Mouse (Mus musculus) left cerebral cortex, adult 8-10 months (tissue): ENCODE results near the gene Tgfb1. TPM values are rescaled to one million over a fixed set of nuclear protein-coding genes. Genes with fewer than 3 reads are reported as not detected.
A peak's percentile ranks its signal among the peaks of the same experiment; 100 is the strongest.

Experiments used
- DNase-seq, 2 experiments: peaks; one replicate each; pipeline ENCODE4 v3.0.0; 2022; ENCODE audit warnings: low spot score in 2 of 2
- total RNA-seq, 4 experiments: library from RNA; stranded (reverse); gene quantifications; 2 replicates each; pipeline ENCODE4 v1.2.4; 2022

The Tgfb1 gene
- total RNA-seq = 10 to 100 TPM in 2 of 4 experiments, 1 to 10 TPM in 2; 6.1 to 19.9 (median 11.1) TPM

DNA sequence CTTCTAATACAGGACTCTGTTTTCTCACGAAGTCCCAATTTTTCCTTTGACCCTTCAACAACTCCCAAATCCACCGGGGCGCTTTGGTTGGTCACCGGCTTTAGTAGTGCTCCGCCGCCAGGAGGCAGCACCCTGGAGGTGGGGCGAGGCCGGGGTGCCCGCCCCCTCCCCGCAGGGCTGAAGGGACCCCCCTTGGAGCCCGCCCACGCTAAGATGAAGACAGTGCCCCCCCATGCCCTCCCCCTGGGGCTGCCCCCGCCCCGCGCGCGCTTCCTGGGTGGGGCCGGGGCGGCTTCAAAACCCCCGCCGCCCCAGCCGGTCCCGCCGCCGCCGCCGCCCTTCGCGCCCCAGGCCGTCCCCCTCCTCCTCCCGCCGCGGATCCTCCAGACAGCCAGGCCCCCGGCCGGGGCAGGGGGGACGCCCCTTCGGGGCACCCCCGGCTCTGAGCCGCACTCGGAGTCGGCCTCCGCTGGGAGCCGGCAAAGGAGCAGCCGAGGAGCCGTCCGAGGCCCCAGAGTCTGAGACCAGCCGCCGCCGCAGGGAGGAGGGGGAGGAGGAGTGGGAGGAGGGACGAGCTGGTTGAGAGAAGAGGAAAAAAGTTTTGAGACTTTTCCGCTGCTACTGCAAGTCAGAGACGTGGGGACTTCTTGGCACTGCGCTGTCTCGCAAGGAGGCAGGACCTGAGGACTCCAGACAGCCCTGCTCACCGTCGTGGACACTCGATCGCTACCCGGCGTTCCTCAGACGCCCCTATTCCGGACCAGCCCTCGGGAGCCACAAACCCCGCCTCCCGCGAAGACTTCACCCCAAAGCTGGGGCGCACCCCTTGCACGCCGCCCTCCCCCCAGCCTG lies at the start of gene Tgfb1:
TSS of gene Tgfb1 (plus strand) at position 323 of the 852 bp plus-strand sequence.
- DNase-seq = no peak

DNA sequence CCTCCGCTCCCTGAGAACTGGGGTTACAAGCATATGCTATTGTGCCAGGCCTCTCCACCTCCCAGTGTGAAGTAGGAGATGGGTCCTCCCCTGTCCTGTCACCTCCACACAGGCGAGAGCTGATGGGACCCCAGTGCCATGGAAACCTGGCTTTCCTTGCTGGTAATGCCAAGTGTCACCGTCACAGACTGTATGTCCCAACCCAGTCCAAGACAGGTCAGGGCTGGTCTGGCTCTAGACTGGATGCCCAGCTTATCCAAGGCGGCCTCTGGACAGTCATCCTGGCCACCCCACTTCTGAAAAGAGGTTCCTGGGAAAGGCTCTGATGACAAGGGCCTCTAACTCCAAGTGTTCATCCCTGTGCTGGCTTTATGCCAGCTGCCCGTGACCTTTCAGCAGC lies 49.7 kb upstream of the Tgfb1 start:
- DNase-seq = no peak

DNA sequence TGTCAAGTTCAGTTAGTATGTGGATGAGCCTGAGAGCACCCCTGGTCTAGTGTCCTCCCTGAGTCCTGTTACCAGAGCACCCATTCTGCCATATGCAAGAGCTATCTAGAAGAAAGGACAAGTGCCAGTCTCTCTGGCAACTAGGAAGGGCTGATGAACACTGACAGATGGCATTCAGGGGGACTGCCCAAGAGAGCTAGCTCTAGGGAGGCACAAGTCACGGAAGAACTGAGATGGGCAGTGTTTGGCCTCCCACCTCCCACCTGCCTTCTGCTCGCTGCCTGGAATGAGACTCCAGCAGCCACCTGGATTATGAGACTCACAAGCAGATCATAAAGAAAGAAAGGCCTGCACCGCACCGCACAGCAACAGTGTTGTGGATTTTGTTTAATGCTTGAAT lies 47.0 kb upstream of the Tgfb1 start:
- DNase-seq = peak in 1 of 2 experiments; percentile 78

DNA sequence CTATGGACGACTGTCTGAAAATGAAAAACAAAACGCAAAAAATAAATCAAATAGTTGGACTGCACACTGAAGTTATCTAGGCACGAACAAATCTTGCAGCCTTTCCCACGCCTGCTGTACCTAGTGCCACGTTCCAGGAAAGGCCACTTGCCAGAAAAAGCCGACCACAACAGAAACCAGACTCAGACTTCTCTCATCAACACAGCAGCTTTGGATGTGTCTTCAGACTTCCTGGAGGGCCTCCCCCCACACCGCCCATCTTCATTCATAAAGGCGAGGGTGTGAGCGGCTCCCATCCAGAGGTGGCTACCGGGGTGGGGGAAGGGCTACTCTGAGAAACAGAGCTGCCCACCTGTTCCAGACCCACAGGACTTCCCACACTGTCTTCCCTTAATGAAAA lies 42.7 kb upstream of the Tgfb1 start:
- no peak for DNase-seq

DNA sequence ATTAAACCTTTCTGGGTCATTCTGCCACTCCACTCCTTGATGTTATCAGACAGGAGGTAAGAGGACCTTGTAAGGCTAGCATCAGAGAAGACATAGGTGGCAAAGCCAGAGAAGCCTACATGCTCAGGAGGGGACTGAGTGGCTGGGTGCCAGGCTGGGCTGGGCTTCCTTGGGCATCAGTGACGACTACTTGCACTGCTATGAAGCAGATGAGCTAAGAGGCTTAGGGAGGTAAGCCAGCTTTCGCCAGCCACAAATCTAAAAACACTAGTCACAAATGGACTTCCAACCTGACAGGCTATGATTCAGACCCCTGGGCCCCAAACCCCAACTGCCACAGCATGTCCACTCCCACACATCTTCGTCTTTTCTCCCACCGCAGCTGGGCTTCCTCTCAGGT lies 42.2 kb upstream of the Tgfb1 start:
- no peak for DNase-seq

DNA sequence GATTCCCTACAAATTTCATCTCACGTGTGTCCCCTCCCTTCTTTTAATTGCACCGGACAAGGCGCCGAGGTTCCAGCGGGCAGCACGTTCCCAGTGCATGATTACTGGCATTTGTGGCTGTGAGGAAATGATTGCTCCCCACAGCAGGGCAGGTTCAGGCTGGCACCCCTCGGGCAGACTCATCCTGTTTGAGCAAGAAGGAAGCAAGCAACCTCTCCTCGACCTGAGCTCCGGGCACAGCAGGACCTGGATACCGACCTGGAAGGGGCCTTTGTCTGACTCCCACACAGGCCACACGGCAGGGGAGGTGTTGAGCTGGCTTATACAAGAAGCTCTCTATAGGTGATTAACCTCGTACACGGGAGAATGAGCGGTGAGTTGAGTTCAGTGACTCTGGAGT lies 41.7 kb upstream of the Tgfb1 start:
- no peak for DNase-seq

DNA sequence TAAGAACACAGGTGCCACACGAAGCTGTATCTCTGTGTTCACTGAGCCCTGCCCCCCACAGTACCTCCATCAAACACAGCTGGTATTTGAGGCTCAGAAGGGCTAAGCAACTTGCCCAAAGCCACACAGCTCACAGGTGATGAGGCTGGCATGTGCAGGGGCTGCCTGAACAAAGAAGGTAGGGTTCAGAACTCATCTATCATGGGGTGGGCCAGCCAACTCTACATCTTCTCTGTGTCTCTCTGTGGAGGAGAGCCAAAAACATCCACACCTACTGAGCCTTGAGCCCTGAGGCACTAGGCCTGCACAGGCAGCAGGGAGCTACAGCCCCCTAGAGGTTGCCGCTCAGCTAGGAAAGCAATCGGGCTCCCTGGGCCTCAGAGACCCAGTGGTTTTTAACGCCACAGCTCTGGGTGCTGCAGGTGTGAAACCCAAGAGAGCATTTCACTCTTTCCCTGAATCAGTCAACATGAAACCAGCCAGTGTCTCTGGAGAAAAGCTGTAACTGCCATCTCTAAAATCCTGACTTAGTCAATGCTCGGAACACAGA lies 39.2 kb upstream of the Tgfb1 start:
- no peak for DNase-seq

DNA sequence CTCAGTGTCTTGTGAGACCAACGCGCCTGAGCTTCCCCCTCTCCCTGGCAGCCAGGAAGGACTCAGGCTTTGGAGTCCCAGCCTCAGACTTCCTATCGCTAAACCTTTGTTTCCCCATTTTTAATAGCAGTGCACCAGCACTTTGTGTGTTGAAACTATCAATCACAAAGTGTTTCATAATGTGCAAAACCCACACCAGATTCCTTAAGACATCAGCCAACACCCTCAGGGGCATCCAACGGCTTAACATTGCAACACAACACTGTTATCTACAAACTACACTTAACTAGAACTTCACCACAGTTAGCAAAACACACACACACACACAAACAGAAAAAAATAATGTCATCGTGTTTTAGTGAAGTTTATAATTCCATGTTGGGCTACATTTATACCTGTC lies 37.0 kb upstream of the Tgfb1 start:
- DNase-seq = no peak

DNA sequence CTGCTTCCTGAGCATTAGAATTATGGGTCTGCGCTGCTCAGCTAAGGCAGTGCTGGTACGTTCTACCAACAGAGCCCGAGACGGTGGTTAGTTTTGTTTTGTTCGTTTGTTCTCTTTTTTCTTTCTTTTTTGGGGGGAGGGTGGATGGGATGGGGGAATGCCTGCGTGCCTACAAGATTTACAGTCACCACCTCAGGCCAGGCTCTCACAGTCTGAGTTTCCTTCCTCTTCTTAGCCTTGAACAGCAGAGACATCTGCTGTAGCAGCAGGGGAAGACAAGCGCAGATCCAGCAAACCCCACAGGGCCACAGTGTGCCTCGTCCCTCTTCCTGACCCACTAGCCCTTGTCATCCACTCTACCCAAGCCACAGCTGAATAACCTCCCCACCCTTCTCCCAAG lies 35.5 kb upstream of the Tgfb1 start:
- DNase-seq = no peak

DNA sequence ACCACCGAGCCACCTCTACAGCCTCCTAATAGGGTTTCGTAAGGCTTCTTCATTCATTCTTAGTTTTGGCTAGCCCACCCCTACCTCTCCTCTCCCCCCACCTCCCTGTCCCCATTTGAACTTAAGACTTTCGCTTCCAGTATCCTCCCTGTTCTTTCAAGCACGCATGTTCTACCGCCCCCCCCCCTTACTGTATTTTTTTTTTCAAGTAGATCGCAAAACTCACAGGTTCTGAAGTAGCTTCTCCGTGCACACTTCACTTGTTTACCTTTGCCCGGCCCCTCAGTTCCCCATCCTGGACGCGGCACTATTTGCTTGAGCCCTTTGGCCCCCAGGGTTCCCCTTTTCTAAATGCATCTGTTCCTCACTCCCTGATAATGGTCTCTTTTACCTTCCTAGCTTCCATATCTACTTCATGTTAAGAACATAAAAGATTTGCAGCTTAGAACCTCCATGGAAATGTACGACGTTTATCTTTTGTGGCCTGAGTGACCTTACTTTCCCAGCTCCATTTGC lies 34.5 kb upstream of the Tgfb1 start:
- no peak for DNase-seq

DNA sequence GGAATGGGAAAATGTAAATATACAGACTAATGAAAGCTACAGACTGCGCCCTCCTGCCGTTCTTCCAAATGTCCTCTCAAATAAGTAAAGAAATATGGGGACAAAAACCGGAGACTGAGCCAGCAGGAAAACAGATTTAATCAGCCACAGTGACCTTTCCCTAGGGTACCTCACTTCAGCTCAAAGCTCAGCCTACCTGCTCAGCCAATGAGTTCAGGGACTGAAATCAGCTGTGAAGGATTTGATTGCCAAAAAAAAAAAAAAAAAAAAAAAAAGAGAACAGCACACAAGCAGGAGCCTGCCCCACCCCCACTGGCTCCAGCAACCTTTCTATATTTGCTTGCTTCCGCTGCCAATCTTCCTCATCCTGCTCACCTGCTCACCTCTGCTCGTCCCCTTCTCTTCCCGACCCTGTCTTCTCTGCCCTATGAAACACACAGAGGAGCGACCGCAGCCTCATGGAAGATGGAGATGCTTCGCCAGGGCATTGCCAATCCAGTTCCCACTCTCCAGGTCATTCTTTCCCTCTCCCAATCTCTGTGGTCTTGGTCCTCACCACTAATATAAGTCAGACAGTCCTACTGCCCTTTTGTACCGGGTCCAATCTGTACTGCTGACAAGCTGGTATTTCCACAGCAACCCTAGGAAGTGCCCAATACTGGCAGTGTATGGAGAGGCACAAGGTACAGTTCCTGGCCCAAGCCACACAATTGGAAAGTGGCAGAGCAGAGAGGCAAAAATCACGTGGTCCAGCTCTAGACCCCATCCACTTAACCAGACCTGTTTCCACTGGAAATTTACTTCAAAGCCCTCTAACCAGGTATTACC lies 31.0 kb upstream of the Tgfb1 start:
- DNase-seq = no peak

DNA sequence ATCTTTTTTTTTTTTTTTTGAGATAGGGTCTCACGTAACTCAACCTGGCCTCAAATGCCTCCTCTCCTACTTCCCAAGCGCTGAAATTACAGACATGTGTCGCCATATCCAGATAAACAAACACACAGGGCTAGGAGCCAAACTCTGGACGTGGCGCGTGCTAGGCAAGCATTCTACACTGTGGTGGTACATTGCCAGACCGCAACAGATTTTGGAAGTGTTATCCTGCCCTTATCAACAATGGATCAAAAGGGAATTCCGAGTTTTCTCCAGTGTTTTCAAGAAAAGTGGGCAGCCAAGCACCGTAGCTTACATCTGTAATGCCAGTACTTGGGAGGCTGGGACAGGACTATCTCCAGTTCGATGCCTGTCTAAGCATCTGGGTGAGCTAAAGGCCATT lies 29.0 kb upstream of the Tgfb1 start:
- DNase-seq = no peak

DNA sequence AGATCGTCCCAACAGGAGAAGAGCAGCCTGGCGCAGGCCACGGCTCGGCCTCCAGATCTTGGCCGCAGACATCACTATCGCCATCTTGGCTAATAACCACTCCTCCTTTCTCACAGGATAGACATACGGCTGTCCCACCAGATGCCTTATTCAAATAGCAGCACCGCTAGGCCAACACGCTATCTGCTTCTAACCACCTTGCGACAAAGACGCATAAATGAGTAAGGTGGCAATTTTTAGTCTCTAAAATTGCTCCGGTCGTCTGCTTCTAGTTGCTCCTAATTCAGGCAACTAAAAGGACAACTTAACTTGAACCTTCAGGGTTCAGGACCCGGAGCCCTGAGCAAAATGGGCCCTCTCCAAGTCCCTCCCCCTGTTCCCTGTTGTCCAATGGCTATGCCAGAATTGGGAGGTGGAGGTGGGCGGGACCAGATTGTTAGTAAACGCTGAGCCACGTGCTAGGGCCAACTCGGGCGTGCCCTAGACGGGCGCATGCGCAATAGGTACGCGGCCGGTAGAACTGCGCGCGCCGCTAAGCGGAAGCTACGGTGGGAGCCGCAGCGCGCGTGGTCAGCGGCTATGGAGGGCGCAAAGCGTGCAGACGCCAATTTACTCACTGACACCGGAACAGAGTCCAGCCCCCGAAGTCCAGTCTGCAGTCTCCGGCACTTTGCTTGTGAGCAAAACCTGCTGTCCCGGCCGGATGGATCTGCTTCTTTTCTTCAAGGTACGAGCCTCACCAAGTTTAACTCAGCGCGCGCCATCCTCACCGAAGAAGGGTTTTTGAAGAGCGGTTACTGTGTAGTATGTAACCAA lies 27.9 kb upstream of the Tgfb1 start, which contains the start of the genes Bckdha and Exosc5:
TSS of gene Bckdha (minus strand) at position 325 of the 816 bp plus-strand sequence.
TSS of gene Exosc5 (plus strand) at position 508 of the 816 bp plus-strand sequence.
- DNase-seq = peak; percentile 97 to 100

DNA sequence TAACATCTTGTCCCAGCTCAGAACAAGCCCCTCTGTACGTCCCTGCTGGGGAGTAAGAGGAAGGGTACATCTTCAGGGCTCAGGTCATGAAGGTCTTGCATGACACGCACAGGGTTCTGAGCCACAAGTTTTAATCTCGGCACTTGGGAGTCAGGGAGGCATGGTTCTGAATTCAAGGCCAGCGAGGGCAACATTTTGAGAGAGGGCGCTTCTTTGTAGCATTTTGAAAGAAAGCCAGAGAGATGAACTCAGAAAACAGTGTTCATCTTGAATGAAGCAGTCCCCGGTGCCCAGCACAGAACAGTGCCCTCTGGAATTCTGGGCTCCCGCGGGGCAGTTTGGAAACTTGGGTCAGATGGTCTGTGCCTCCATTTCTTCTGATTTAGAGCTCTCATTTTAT lies 20.4 kb upstream of the Tgfb1 start:
- DNase-seq = no peak

DNA sequence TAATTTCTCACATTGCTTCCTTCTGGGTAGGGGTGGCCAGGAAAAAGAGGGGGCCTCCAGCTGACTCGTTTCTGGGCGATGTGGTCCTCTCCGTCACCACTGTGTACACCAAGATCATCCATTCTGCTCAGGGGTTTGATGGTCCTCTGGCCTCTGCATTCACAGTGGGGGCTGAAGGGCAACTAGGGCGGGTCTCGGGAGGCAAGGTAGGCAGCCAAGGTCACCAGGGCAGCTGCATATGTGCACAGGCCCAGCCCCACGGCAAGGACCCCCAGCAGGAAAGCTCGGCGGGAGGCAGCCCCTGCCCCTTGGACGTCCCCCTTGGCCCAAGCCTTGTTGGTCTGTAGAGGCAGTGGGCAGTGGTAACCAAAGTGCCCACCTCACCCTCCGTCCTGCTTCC lies 17.6 kb upstream of the Tgfb1 start:
- no peak for DNase-seq

DNA sequence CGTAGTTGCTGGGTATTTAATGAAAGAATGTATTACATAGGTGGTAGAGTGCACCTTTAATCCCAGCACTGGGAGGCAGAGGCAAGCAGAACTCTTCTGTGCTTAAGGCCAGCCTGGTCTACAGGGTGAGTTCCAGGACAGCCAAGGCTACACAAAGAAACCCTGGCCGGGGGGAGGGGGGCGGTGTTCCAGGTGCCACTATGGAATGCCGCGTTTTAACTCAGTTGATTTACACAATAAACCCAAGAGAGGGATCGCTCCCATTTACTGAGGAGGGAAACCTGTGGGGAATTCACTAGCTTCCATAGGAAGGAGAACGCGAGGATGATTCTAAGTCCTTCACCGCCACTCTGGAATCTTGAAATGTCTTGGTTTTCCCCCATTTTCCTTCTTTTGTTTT lies 17.2 kb upstream of the Tgfb1 start:
- DNase-seq = no peak

DNA sequence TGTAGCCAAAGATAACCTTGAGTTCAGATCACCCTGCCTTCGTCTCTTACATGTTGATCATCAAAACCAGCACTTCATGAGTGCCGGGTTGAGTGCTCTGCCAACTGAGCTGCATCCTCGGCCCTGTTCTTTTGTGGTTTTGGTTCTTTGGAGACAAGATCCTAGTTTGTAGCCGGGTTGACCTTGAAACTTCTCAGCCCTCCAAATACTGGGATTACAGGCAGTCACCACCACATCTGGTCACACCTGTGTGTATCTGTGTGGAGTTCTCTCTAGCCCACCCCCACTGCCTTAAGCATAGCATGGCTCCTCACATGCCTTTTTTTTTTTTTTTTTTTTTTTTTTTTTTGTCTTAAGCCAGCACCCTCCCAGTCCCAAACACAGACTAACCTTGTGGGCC lies 16.7 kb upstream of the Tgfb1 start:
- DNase-seq = no peak

DNA sequence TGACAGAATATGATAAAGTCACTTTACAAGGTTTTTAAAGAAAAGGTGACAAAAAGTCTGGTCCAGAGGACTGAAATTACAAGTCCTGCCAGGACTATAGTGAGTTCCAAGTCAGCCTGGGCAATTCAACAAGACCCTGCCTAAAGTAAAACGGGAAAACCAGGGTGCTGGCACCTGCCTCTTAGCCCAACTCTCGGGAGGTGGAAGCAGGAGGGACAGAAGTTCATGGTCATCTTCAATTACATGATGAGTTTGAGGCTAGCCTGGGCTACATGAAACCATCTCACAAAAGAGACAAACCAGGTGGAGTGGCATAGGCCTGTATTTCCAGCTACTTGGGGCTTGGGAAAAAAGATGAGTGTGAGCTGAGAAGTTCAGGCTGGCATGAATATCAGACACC lies 15.1 kb upstream of the Tgfb1 start:
- DNase-seq = no peak

DNA sequence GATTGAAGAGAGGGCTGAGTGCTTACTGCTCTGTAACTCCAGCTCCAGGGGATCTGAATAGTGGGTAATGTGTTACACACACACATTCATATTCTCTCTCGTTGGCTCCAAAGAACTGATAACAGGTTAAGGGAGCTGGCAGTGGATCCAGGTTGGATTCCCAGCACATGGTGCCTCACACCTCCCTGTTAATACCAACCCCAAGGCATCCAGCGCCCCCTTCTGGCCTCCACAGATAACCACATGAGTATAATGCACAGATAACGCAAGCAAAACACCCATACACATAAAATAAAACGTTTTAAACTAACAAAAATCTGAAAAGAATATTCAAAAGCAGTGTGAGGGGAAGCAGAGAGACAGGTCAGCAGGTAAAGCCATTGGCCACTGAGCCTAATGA lies 14.4 kb upstream of the Tgfb1 start:
- no peak for DNase-seq

DNA sequence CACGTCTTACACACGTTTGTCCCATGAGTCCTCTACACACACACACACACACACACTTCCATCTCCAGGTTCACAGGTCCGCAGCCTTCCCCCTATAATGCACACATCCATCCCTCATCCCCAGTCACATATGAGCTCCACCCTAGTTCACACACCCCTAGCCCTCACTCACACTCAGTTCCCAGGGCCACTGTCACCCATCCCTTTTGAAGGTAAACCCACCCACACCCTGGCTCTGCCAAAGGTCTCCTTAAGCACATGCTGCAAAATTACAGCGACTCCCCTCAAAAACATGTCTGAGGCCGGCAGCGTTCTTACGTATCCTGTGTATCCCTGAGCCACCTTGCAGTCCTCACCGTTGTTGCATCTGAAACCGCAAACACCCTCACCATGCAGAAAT lies 12.5 kb upstream of the Tgfb1 start:
- DNase-seq = no peak

DNA sequence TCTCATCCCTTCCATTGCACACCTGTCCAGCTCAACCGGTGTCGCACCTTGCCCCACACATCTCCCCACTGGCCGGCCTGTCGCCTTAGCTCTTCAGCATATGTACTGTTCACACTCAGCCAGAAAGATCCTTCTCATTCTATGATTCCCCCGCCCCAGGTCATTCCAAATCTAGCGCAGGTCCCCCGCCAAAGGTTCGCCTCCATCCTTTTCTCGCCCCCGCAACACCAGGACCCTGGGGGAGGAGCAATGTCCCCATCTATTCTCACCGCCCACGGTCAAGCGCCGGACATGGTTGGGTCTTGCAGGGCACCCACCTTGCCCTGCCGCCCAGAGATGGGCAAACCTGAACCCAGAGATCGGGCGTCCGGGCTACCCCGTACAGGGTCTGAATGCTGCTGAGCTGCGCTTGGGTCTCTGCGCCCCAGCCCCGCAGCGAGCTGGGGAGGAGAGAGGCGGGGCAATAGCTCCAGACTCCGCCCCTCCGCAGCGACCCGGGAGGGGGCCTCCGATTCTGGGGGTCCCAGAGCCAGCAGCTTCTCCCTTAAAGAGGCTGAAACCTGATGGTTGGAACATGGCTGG lies 12.0 kb upstream of the Tgfb1 start, which contains the start of gene Tmem91:
TSS of gene Tmem91 (minus strand) at position 448 of the 582 bp plus-strand sequence.
- no peak for DNase-seq
